Mouse (Mus musculus) CD8-positive naive resting alpha-beta T cell, adult 2 months (primary cell): ENCODE measurements around the gene Nme4.

Experiments
- DNase-seq, 2 experiments: peaks; one replicate each; pipeline ENCODE4 v3.0.0; 2022; ENCODE audit warnings: low read depth in 2 of 2, low spot score in 2 of 2

Gene Nme4

GRCm38 (mm10) chr17:26068024-26068830 is 27.2 kb downstream of the Nme4 start:
- DNase-seq = no peak

GRCm38 (mm10) chr17:26066488-26067020 is 28.8 kb downstream of the Nme4 start:
- no peak for DNase-seq

GRCm38 (mm10) chr17:26064916-26065315 is 30.5 kb downstream of the Nme4 start:
- no peak for DNase-seq

GRCm38 (mm10) chr17:26057787-26058567 is 37.4 kb downstream of the Nme4 start:
- no peak for DNase-seq

- no peak for DNase-seq
Measured at GRCm38 (mm10) chr17:26057278-26057677, 38.1 kb downstream of the Nme4 start.

GRCm38 (mm10) chr17:26055164-26055563 is 40.2 kb downstream of the Nme4 start:
- DNase-seq = no peak

GRCm38 (mm10) chr17:26054133-26054845 is 41.1 kb downstream of the Nme4 start:
- no peak for DNase-seq

- DNase-seq = no peak
Measured at GRCm38 (mm10) chr17:26052706-26053105, 42.7 kb downstream of the Nme4 start.

- DNase-seq = no peak
Measured at GRCm38 (mm10) chr17:26052074-26052473, 43.3 kb downstream of the Nme4 start.

GRCm38 (mm10) chr17:26048118-26048517 is 47.3 kb downstream of the Nme4 start:
- no peak for DNase-seq

GRCm38 (mm10) chr17:26046253-26046997 is 49.0 kb downstream of the Nme4 start:
- no peak for DNase-seq

- no peak for DNase-seq
Measured at GRCm38 (mm10) chr17:26045285-26045684, 50.1 kb downstream of the Nme4 start.

GRCm38 (mm10) chr17:26043249-26043636 is 52.2 kb downstream of the Nme4 start:
- DNase-seq = no peak

- DNase-seq = no peak
Measured at GRCm38 (mm10) chr17:26042599-26043248, 52.7 kb downstream of the Nme4 start.
